Mouse (Mus musculus): ENCODE results near the gene Aadacl3. TPM values are rescaled to one million over a fixed set of nuclear protein-coding genes. Genes with fewer than 3 reads are reported as not detected.

Gene Aadacl3
- polyA plus RNA-seq, 1 experiment from 2014 or later: not detected

- WGBS: 22% methylated on average over 3 of the region's 3 CpGs
Observed at GRCm38 (mm10) chr4:144428868-144429267, 34.7 kb downstream of the Aadacl3 start.

DNA sequence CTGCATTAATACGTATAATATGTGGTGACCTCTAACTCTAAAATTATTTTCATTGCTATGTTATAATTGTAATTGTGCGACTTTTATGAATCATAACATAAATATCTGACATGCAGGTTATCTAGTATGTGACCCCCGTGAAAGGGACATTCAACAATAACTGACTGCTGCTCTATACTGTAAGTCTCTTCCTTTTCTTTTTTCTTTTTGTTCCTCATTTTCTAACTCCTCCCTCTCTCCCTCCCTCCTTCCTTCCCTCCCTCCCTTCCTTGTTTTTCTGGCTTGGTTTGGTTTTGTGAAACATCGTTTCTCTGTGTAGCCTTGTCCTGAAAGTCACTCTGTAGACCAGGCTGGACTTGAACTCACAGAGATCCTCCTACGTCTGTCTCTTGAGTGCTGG, 39.0 kb downstream of the Aadacl3 start:
- Histone ChIP-seq H3K27me3 (no peaks in the 10 kb centered on the region), H3K9ac (no peak overlapping the region), H3K27ac (no peak overlapping the region), H3K36me3 (no peaks in the 10 kb centered on the region), H3K4me2 (no peak overlapping the region), H3K4me3 (no peak overlapping the region), H3K4me1 (replicated peaks) (no peaks in the 10 kb centered on the region), H3K9me3 (replicated peaks) (no peaks in the 10 kb centered on the region)
- ATAC-seq (replicated peaks; ENCODE audit: insufficient number of reproducible peaks, insufficient read depth, low FRiP score, low read depth): no peak
- WGBS: 66% methylated on average over 5 of the region's 5 CpGs

More at GRCm38 (mm10) chr4:144428868-144429267, 34.7 kb downstream of the Aadacl3 start:
- Histone ChIP-seq H3K4me3 (no peak overlapping the region), H3K9ac (no peak overlapping the region), H3K27me3 (no peaks in the 10 kb centered on the region), H3K9me3 (replicated peaks) (no peaks in the 10 kb centered on the region), H3K27ac (no peak overlapping the region), H3K4me1 (replicated peaks) (no peaks in the 10 kb centered on the region), H3K4me2 (no peak overlapping the region), H3K36me3 (no peaks in the 10 kb centered on the region)
- ATAC-seq (replicated peaks; ENCODE audit: insufficient number of reproducible peaks, insufficient read depth, low FRiP score, low read depth): no peak

DNA sequence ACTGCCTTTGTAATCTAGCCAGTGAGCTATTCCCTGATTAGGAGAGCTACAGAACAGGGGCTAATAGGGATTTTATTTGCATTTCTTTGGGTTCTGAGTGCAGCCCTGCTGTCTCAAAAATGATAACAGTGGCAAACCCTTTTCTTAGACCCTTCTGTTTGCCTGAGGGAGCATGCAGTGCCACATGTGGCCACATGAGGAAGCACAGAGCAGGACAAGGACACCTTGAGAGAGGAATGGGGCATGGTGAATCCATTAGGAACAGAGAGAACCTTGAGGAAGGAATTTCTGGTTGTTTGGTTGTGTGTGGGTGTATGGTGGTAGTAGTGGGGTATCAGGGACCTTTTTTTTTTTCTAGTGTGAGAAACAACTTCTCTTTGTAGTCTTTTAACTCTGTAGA, 42.9 kb downstream of the Aadacl3 start:
- no peaks in the 10 kb centered on the region for H3K36me3 ChIP-seq
- no peaks in the 10 kb centered on the region for H3K27me3 ChIP-seq
- no peak overlapping the region for H3K27ac ChIP-seq
- H3K4me3 ChIP-seq: no peak overlapping the region
- H3K4me2 ChIP-seq: no peak overlapping the region
- no peak overlapping the region for H3K9ac ChIP-seq
- H3K4me1 ChIP-seq (replicated peaks): no peaks in the 10 kb centered on the region
- no peak for ATAC-seq (replicated peaks; ENCODE audit: insufficient number of reproducible peaks, insufficient read depth, low FRiP score, low read depth)
- H3K9me3 ChIP-seq (replicated peaks): no peaks in the 10 kb centered on the region

GRCm38 (mm10) chr4:144408290-144408689, 55.3 kb downstream of the Aadacl3 start, which contains the start of gene Pramef12:
Gene Pramef12 (minus strand): TSS chr4:144408464.
- no peak within 1 kb of the TSS for H3K9ac ChIP-seq
- peaks cover 9% of the 10 kb centered on the region for H3K4me1 ChIP-seq (replicated peaks)
- H3K27me3 ChIP-seq: no peaks in the 10 kb centered on the region
- no peak within 1 kb of the TSS for H3K4me2 ChIP-seq
- H3K27ac ChIP-seq: no peak within 1 kb of the TSS
- H3K36me3 ChIP-seq: no peaks in the 10 kb centered on the region
- no peak within 1 kb of the TSS for H3K4me3 ChIP-seq
- H3K9me3 ChIP-seq (replicated peaks): no peaks in the 10 kb centered on the region
- 66% methylated on average over 9 of the region's 9 CpGs for WGBS
- no peak for ATAC-seq (replicated peaks; ENCODE audit: insufficient number of reproducible peaks, insufficient read depth, low FRiP score, low read depth)

- WGBS: 72% methylated on average over 3 of the region's 3 CpGs
- H3K4me2 ChIP-seq: no peak overlapping the region
- H3K9ac ChIP-seq: no peak overlapping the region
- no peaks in the 10 kb centered on the region for H3K36me3 ChIP-seq
- peaks cover 9% of the 10 kb centered on the region for H3K4me1 ChIP-seq (replicated peaks)
- no peak overlapping the region for H3K27ac ChIP-seq
- no peak for ATAC-seq (replicated peaks; ENCODE audit: insufficient number of reproducible peaks, insufficient read depth, low FRiP score, low read depth)
- no peak overlapping the region for H3K4me3 ChIP-seq
- H3K27me3 ChIP-seq: no peaks in the 10 kb centered on the region
- H3K9me3 ChIP-seq (replicated peaks): no peaks in the 10 kb centered on the region
Observed at GRCm38 (mm10) chr4:144406261-144406660, 57.3 kb downstream of the Aadacl3 start.

- peaks cover 9% of the 10 kb centered on the region for H3K4me1 ChIP-seq (replicated peaks)
- H3K27me3 ChIP-seq: no peaks in the 10 kb centered on the region
- 5% methylated on average over 17 of the region's 17 CpGs for WGBS
- H3K36me3 ChIP-seq: no peaks in the 10 kb centered on the region
- peak; percentile 77 for ATAC-seq (replicated peaks; ENCODE audit: insufficient number of reproducible peaks, insufficient read depth, low FRiP score, low read depth)
- H3K9me3 ChIP-seq (replicated peaks): no peaks in the 10 kb centered on the region
- peak overlapping the region; percentile 48 for H3K9ac ChIP-seq
- H3K27ac ChIP-seq: peak overlapping the region; percentile 53; the same call in 1 of the 2 replicates
- H3K4me2 ChIP-seq: peak overlapping the region; percentile 73
- H3K4me3 ChIP-seq: peak overlapping the region; percentile 51
Observed at GRCm38 (mm10) chr4:144404456-144405086, 59.0 kb downstream of the Aadacl3 start.

Other genes starting within 250 kb of the Aadacl3 start
- gene Pramel5, start 183.3 kb downstream of the Aadacl3 start, polyA plus RNA-seq (2015; fragmentation: Nextera tagmentation; extraction: Ambion mirVana): not detected in 2 replicates
- gene Gm13128, start 133.5 kb downstream of the Aadacl3 start, polyA plus RNA-seq (2015; fragmentation: Nextera tagmentation; extraction: Ambion mirVana): not detected in 2 replicates
- gene Gm13119, start 105.8 kb downstream of the Aadacl3 start, polyA plus RNA-seq (2015; fragmentation: Nextera tagmentation; extraction: Ambion mirVana): not detected in 2 replicates
- not detected in 2 replicates for gene Pramef20, start 85.8 kb downstream of the Aadacl3 start, polyA plus RNA-seq (2015; fragmentation: Nextera tagmentation; extraction: Ambion mirVana)
- 0.16 TPM in 1 of 2 replicates, not detected in the other for gene Pramef12, start 55.3 kb downstream of the Aadacl3 start, polyA plus RNA-seq (2015; fragmentation: Nextera tagmentation; extraction: Ambion mirVana)
- gene 1700012P22Rik, start 25.0 kb downstream of the Aadacl3 start, polyA plus RNA-seq (2015; fragmentation: Nextera tagmentation; extraction: Ambion mirVana): not detected in 2 replicates
- gene Gm9944, start 10.4 kb downstream of the Aadacl3 start, polyA plus RNA-seq (2015; fragmentation: Nextera tagmentation; extraction: Ambion mirVana): not detected in 2 replicates
- gene 9430007A20Rik, start 56.1 kb upstream of the Aadacl3 start, polyA plus RNA-seq (2015; fragmentation: Nextera tagmentation; extraction: Ambion mirVana): not detected in 2 replicates
- not detected in 2 replicates for gene Gm13124, start 101.4 kb upstream of the Aadacl3 start, polyA plus RNA-seq (2015; fragmentation: Nextera tagmentation; extraction: Ambion mirVana)
- not detected in 2 replicates for gene Aadacl4, start 150.0 kb upstream of the Aadacl3 start, polyA plus RNA-seq (2015; fragmentation: Nextera tagmentation; extraction: Ambion mirVana)
- gene Gm436, start 222.6 kb upstream of the Aadacl3 start, polyA plus RNA-seq (2015; fragmentation: Nextera tagmentation; extraction: Ambion mirVana): not detected in 2 replicates

Measured in heart, embryonic 15.5 days (tissue).